Mouse (Mus musculus) embryonic facial prominence, embryonic 11.5 days (tissue): ENCODE measurements around the gene A730061H03Rik. TPM values are rescaled to one million over a fixed set of nuclear protein-coding genes. Genes with fewer than 3 reads are reported as not detected.
A peak's percentile ranks its signal among the peaks of the same experiment; 100 is the strongest.

Source experiments
- ATAC-seq: fragments of 200-750 bp; cut with Nextera tagmentation; replicated peaks from 2 replicates; pipeline ENCODE4 v1.8.0; 2017; ENCODE audit warnings: low read depth; ENCODE audit not compliant: insufficient number of reproducible peaks, low FRiP score, low TSS enrichment
- DNase-seq: peaks from one replicate; pipeline ENCODE4 v3.0.0-alpha.2; 2015; ENCODE audit warnings: low spot score
- H3K27ac ChIP-seq: fragments of 300-500 bp; sonication (generic); replicated peaks from 2 replicates; pipeline ENCODE4 v1.5.1; 2014; ENCODE audit warnings: mild to moderate bottlenecking, low read depth, low read length, control low read depth
- H3K27me3 ChIP-seq: fragments of 300-500 bp; sonication (generic); 2 replicates; pipeline ENCODE4 v1.6.1; 2014; ENCODE audit warnings: mild to moderate bottlenecking, low read length, moderate library complexity, mixed read lengths; ENCODE audit not compliant: control insufficient read depth, insufficient read depth
- H3K36me3 ChIP-seq: fragments of 300-500 bp; sonication (generic); replicated peaks from 2 replicates; pipeline ENCODE4 v1.6.1; 2014; ENCODE audit warnings: low read depth, mild to moderate bottlenecking, low read length, moderate library complexity, mixed read lengths; ENCODE audit not compliant: control insufficient read depth, insufficient read depth
- H3K4me1 ChIP-seq: fragments of 300-500 bp; sonication (generic); 2 replicates; pipeline ENCODE4 v1.6.1; 2014; ENCODE audit warnings: low read length, mixed read lengths; ENCODE audit not compliant: control insufficient read depth, insufficient read depth
- H3K4me2 ChIP-seq: fragments of 300-500 bp; sonication (generic); 2 replicates; pipeline ENCODE4 v1.6.1; 2014; ENCODE audit warnings: low read depth, mild to moderate bottlenecking, control low read depth, low read length, moderate library complexity
- H3K4me3 ChIP-seq: fragments of 300-500 bp; sonication (generic); 2 replicates; pipeline ENCODE4 v1.5.1; 2014; ENCODE audit warnings: low read depth, low read length, control low read depth
- H3K9ac ChIP-seq: fragments of 300-500 bp; sonication (generic); replicated peaks from 2 replicates; pipeline ENCODE4 v1.6.1; 2014; ENCODE audit warnings: mild to moderate bottlenecking, control low read depth, low read length
- H3K9me3 ChIP-seq: fragments of 300-500 bp; sonication (generic); replicated peaks from 2 replicates; pipeline ENCODE4 v1.6.1; 2016; ENCODE audit warnings: mild to moderate bottlenecking, low read length, inconsistent platforms, mixed read lengths; ENCODE audit not compliant: control insufficient read depth
- WGBS: fragments of 180-500 bp; shearing (Covaris S2); extraction: QIAGEN DNeasy Blood & Tissue Kit; methylation state at CpG from one replicate; pipeline ENCODE4 v1.1.7; 2014; 5-methylcytosine and 5-hydroxymethylcytosine counted together
- polyA plus RNA-seq: library from polyadenylated mRNA; unstranded; fragments of >200 nt; fragmentation: Nextera tagmentation; extraction: Ambion mirVana; gene quantifications from 2 replicates; pipeline ENCODE4 v1.2.1, GENCODE M21; 2014

A730061H03Rik gene
- polyA plus RNA-seq, 1 experiment from 2014 or later = not detected

GRCm38 (mm10) chr14:55578668-55579269 lies 18.6 kb upstream of the A730061H03Rik start:
- H3K9ac ChIP-seq = peak overlapping the region; percentile 83
- WGBS = 33% methylated on average over 6 of the region's 6 CpGs
- H3K4me3 ChIP-seq = peak overlapping the region; percentile 52
- no peaks in the 10 kb centered on the region for H3K9me3 ChIP-seq
- H3K36me3 ChIP-seq = no peaks in the 10 kb centered on the region
- DNase-seq (no peak), ATAC-seq (peak; percentile 53)
- H3K4me1 ChIP-seq = peaks cover 4% of the 10 kb centered on the region; the same call in 1 of the 2 replicates
- peak overlapping the region; percentile 81 for H3K4me2 ChIP-seq
- H3K27ac ChIP-seq = peak overlapping the region; percentile 48; the same call in 1 of the 2 replicates
- H3K27me3 ChIP-seq = no peaks in the 10 kb centered on the region

- Histone ChIP-seq H3K27ac (peak within 1 kb of the TSS; percentile 48; the same call in 1 of the 2 replicates), H3K9ac (peak within 1 kb of the TSS; percentile 83), H3K4me1 (peaks cover 4% of the 10 kb centered on the region; the same call in 1 of the 2 replicates), H3K4me2 (peak within 1 kb of the TSS; percentile 81), H3K4me3 (peak within 1 kb of the TSS; percentile 52), H3K36me3 (no peaks in the 10 kb centered on the region), H3K27me3 (no peaks in the 10 kb centered on the region), H3K9me3 (no peaks in the 10 kb centered on the region)
- peak; percentile 86 for DNase-seq
- ATAC-seq = peak; percentile 85
- WGBS = under 1% methylated on average over 31 of the region's 32 CpGs
These were observed 17.9 kb upstream of the A730061H03Rik start, which contains the start of gene Psme1 for GRCm38 (mm10) chr14:55577871-55578667. Gene Psme1, plus strand, starts transcription at chr14:55578123.

- DNase-seq (no peak), ATAC-seq (no peak)
- H3K27ac ChIP-seq = no peak overlapping the region
- H3K4me2 ChIP-seq = no peak overlapping the region
- H3K9me3 ChIP-seq = no peaks in the 10 kb centered on the region
- no peaks in the 10 kb centered on the region for H3K27me3 ChIP-seq
- peaks cover 4% of the 10 kb centered on the region; the same call in 1 of the 2 replicates for H3K4me1 ChIP-seq
- 79% methylated on average over 16 of the region's 16 CpGs for WGBS
- H3K9ac ChIP-seq = no peak overlapping the region
- no peak overlapping the region for H3K4me3 ChIP-seq
- no peaks in the 10 kb centered on the region for H3K36me3 ChIP-seq
These were observed 16.2 kb upstream of the A730061H03Rik start for GRCm38 (mm10) chr14:55576376-55576775.

GRCm38 (mm10) chr14:55575711-55576110 lies 15.5 kb upstream of the A730061H03Rik start:
- Histone ChIP-seq H3K36me3 (no peaks in the 10 kb centered on the region), H3K27ac (no peak overlapping the region)
- WGBS = 60% methylated on average over 13 of the region's 13 CpGs

GRCm38 (mm10) chr14:55575302-55575701 lies 15.1 kb upstream of the A730061H03Rik start, which contains the start of gene Fitm1:
Gene Fitm1, plus strand, starts transcription at chr14:55575617.
- no peak within 1 kb of the TSS for H3K4me3 ChIP-seq
- H3K4me2 ChIP-seq = no peak within 1 kb of the TSS
- H3K27ac ChIP-seq = no peak within 1 kb of the TSS
- no peaks in the 10 kb centered on the region for H3K36me3 ChIP-seq
- no peak for ATAC-seq
- 68% methylated on average over 8 of the region's 8 CpGs for WGBS
- H3K9ac ChIP-seq = no peak within 1 kb of the TSS
- H3K9me3 ChIP-seq = no peaks in the 10 kb centered on the region
- no peaks in the 10 kb centered on the region for H3K27me3 ChIP-seq
- H3K4me1 ChIP-seq = peaks cover 4% of the 10 kb centered on the region; the same call in 1 of the 2 replicates
- no peak for DNase-seq

More at GRCm38 (mm10) chr14:55575711-55576110, 15.5 kb upstream of the A730061H03Rik start:
- H3K4me3 ChIP-seq = no peak overlapping the region
- ATAC-seq (no peak), DNase-seq (no peak)
- no peaks in the 10 kb centered on the region for H3K27me3 ChIP-seq
- H3K4me1 ChIP-seq = peaks cover 4% of the 10 kb centered on the region; the same call in 1 of the 2 replicates
- H3K4me2 ChIP-seq = no peak overlapping the region
- no peak overlapping the region for H3K9ac ChIP-seq
- H3K9me3 ChIP-seq = no peaks in the 10 kb centered on the region

- Histone ChIP-seq H3K4me3 (no peak overlapping the region), H3K36me3 (no peaks in the 10 kb centered on the region; the same call in 1 of the 2 replicates), H3K4me2 (no peak overlapping the region), H3K9ac (no peak overlapping the region), H3K27me3 (no peaks in the 10 kb centered on the region), H3K9me3 (no peaks in the 10 kb centered on the region), H3K27ac (no peak overlapping the region), H3K4me1 (no peaks in the 10 kb centered on the region)
- DNase-seq = no peak
- no peak for ATAC-seq
These were observed 11.6 kb upstream of the A730061H03Rik start for GRCm38 (mm10) chr14:55571760-55572159.

GRCm38 (mm10) chr14:55570588-55570987 lies 10.4 kb upstream of the A730061H03Rik start:
- H3K9me3 ChIP-seq = no peaks in the 10 kb centered on the region
- H3K36me3 ChIP-seq = peaks cover 3% of the 10 kb centered on the region
- H3K27me3 ChIP-seq = no peaks in the 10 kb centered on the region
- 90% methylated on average over 2 of the region's 2 CpGs for WGBS
- H3K4me2 ChIP-seq = no peak overlapping the region
- ATAC-seq (no peak), DNase-seq (no peak)
- no peaks in the 10 kb centered on the region for H3K4me1 ChIP-seq
- H3K27ac ChIP-seq = no peak overlapping the region
- H3K4me3 ChIP-seq = no peak overlapping the region
- no peak overlapping the region for H3K9ac ChIP-seq

GRCm38 (mm10) chr14:55567496-55567895 lies 7.3 kb upstream of the A730061H03Rik start:
- no peak for DNase-seq
- no peaks in the 10 kb centered on the region for H3K9me3 ChIP-seq
- H3K27me3 ChIP-seq = no peaks in the 10 kb centered on the region
- no peaks in the 10 kb centered on the region for H3K4me1 ChIP-seq
- H3K4me3 ChIP-seq = no peak overlapping the region
- no peak overlapping the region for H3K4me2 ChIP-seq
- no peak overlapping the region for H3K27ac ChIP-seq
- 85% methylated on average over 3 of the region's 3 CpGs for WGBS
- H3K36me3 ChIP-seq = peaks cover 3% of the 10 kb centered on the region
- ATAC-seq = no peak
- H3K9ac ChIP-seq = no peak overlapping the region
